Mouse (Mus musculus) ES-Bruce4 (cell line): ENCODE results near the gene Sema3b.

Experiments used
- CTCF ChIP-seq: IDR thresholded peaks from one replicate; pipeline ENCODE4 v1.8.1; 2011; ENCODE audit warnings: low read depth, low read length
- POLR2A ChIP-seq: IDR thresholded peaks from one replicate; pipeline ENCODE4 v1.8.1; 2011; ENCODE audit warnings: low read length; ENCODE audit not compliant: insufficient read depth

- TF ChIP-seq CTCF, result no peak
- TF ChIP-seq POLR2A, result no peak
Measured at GRCm38 (mm10) chr9:107606591-107606990, 2.4 kb downstream of the Sema3b start.
